Mouse (Mus musculus) liver, embryonic 18 days (tissue): ENCODE data around the gene Gm2237. TPM values are rescaled to one million over a fixed set of nuclear protein-coding genes. Genes with fewer than 3 reads are reported as not detected.

ENCODE experiments used
- polyA plus RNA-seq: library from polyadenylated mRNA; depleted of rRNA; stranded (reverse); fragments of >200 nt; gene quantifications from 2 replicates; pipeline ENCODE4 v1.2.3, GENCODE M21; 2012; rRNA removed

Gene Gm2237
- 0.29 and 0.41 TPM in 2 replicates for polyA plus RNA-seq

GRCm38 (mm10) chr14:19584804-19585667 lies at the start of gene Gm2237:
Gene Gm2237, minus strand, starts transcription at chr14:19585135.

GRCm38 (mm10) chr14:19602481-19602880 lies 17.5 kb upstream of the Gm2237 start, which contains the start of gene Gm5458:
Gene Gm5458, minus strand, starts transcription at chr14:19602581.

GRCm38 (mm10) chr14:19549863-19550262 lies 35.1 kb downstream of the Gm2237 start, which contains the start of gene Gm2244:
Gene Gm2244, minus strand, starts transcription at chr14:19549963.

Other genes starting within 250 kb of the Gm2237 start
- gene Gm21738, start 166.2 kb downstream of the Gm2237 start, polyA plus RNA-seq, result not detected in 2 replicates
- gene Gm2244, start 35.2 kb downstream of the Gm2237 start, polyA plus RNA-seq, result not detected in 2 replicates
- not detected in 2 replicates for gene Gm5458, start 17.4 kb upstream of the Gm2237 start, polyA plus RNA-seq
- 5.2 and 5.6 TPM in 2 replicates for gene Nid2, start 166.1 kb upstream of the Gm2237 start, polyA plus RNA-seq
- 41.7 and 44.2 TPM in 2 replicates for gene Rtraf, start 238.7 kb upstream of the Gm2237 start, polyA plus RNA-seq